Mouse (Mus musculus) spleen, adult 2 months (tissue): Measurements from ENCODE around the gene Cirbp.

Experiments
- CTCF ChIP-seq: fragments of 200-500 bp; IDR thresholded peaks from 2 replicates; pipeline ENCODE4 v1.5.1; 2011; ENCODE audit warnings: mild to moderate bottlenecking, inconsistent platforms; ENCODE audit not compliant: insufficient read depth, insufficient read length, insufficient replicate concordance; ENCODE audit errors: extremely low read depth
- POLR2A ChIP-seq: fragments of 200-500 bp; IDR thresholded peaks from 2 replicates; pipeline ENCODE4 v1.6.1; 2011; ENCODE audit warnings: low read depth, low read length, inconsistent platforms

DNA sequence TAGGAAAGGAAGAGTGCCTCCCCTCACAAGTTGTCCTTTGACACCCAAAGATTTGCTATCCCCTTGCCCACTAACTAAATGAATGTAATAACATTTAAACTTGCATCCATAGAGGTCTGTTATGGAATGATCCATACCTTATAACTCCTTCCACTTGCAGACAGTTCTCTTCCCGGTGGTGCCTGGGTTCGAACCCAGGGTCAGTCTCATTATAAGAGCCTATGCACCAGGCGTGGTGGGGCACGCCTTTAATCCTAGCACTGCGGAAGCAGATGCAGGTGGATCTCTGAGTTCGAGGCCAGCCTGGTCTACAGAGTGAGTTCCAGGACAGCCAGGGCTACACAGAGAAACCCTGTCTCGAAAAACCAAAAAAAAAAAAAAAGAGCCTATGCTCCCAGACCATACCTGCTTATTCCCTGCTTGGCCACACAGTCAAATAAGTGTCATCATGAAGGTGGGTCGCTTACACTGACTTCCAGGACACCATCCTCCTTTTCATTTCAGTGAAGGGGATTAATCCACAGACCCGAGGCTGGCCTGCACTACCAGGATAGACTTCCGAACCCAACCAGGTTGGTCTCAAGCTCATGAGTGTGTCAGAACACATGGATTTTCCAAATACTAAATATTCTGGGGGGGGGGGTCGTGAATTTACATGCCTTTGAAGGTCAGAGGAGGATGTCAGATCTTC, 25.7 kb upstream of the Cirbp start:
- no peak for TF ChIP-seq CTCF
- TF ChIP-seq POLR2A, result no peak
